Mouse (Mus musculus): ENCODE results near the gene Akap13.

Gene Akap13

GRCm38 (mm10) chr7:75455223-75456151 is at the start of gene Akap13:
Gene Akap13, plus strand, starts transcription at chr7:75455534.
- DNase-seq (ENCODE audit: low read depth, low spot score), result peak; percentile 95

- no peak for DNase-seq (ENCODE audit: low read depth, low spot score)
Observed at GRCm38 (mm10) chr7:75410641-75411040, 44.7 kb upstream of the Akap13 start.

DNA sequence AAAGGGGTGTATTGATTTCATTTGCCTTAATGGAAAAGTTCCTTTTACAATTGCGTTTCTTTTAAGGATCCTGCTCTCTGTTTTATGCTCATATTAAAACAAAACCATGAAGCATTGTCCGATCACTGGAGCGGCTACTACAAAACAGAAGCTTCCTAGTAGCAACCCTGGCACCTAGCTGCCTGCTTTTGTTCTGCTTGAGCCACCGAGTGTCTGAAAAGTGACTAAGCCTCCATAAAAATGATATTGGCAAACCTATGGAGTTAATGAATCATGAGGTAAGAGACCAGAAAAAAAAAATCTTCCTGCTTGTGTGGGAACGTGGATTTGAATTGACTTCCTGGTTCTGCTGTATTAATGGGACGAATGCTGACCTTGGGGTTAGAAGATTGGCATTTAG is 44.1 kb upstream of the Akap13 start:
- no peak for DNase-seq (ENCODE audit: low read depth, low spot score)

GRCm38 (mm10) chr7:75412011-75412510 is 43.3 kb upstream of the Akap13 start:
- DNase-seq (ENCODE audit: low read depth, low spot score), result no peak

DNA sequence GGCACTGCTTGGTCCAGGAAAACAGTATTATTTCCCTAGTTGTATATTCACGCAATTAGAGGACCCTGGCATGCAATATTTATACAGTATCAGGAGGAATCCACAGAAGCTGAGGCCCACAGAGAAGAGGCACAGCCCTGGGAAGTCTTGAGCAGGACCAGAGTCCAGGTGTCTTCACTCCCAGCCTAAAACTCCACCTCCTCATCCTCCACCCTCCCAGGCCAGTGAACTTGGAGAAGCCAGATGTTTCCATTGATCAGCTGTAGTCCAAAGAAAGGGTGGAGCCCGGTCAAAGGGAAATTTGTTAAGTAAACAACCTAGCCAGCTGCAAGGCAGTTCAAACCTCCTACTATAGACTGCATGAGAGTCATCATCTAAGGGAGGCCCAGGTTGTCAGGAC is 42.8 kb upstream of the Akap13 start:
- DNase-seq (ENCODE audit: low read depth, low spot score), result no peak

- DNase-seq (ENCODE audit: low read depth, low spot score), result no peak
Observed at GRCm38 (mm10) chr7:75413903-75414302, 41.4 kb upstream of the Akap13 start.

DNA sequence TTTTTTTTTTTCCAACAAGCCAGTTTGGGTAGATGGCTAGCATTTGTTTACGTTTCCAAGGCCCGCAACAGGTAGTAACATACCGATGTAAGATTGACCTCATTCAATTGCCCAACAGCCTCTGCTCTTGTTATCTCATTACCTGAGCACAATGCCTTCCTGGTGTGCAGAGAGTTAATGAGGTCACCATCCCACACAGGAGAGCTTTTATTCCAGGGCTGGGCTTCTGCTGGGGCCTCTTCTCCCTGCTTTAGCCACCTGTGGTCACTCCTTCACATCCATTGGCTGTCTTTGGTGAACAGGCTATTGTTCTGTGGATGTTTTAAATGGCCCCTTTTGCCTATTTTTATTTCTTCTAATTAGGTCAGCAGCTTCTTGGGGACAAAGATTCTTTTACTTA is 41.0 kb upstream of the Akap13 start:
- no peak for DNase-seq (ENCODE audit: low read depth, low spot score)

- DNase-seq (ENCODE audit: low read depth, low spot score), result no peak
Observed at GRCm38 (mm10) chr7:75415166-75415881, 40.0 kb upstream of the Akap13 start.

DNA sequence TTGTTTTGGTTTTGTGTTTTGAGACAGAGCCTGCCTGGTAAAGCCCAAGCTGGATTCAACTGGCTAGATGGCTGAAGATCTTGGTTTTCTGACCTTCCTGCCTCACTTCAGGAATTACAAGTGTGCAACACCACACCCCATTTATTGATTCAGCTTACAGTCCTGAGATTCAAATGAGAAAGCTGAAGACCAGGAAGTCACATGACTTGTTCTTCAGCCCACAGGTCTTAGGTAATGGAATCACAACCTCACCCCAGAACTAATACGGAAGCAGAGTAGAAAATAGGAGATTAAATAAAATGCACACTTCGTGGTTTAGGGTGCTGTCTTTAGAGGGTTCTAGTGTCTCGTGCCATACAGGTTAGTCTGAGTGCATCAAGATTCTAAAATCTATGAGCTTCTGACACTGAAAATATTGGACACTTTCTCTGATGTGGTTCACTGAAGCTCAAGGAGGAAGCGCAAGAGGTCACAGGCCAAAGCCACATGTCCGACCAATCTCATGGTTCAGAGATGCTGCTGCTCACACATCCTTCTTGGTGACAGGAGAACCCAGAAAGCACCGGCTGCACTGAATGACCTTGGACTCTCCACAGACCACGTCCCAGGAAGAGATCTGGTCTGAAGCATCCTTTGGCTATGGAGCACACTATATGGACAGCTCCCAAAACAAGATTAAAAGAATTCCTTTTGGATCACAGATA is 39.3 kb upstream of the Akap13 start:
- no peak for DNase-seq (ENCODE audit: low read depth, low spot score)

DNA sequence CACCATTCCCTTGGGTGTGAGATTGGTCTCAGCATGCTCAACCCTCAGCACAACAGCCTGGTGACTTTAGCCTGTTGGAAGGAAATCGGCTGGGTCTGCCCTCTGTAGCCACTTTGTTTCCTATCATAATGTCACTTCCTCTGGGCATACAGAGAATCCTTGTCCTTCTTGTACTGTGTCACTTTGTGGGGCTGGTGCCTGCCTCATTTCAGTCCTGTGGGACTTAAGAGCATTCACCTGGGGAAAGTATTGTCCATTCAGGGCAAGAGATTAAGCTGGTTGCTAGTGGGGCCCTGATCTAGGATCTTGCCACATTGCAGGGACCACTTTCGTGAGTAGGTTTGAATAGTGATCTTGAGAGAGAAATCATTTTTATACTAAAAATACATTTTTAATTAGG is 34.4 kb upstream of the Akap13 start:
- no peak for DNase-seq (ENCODE audit: low read depth, low spot score)

DNA sequence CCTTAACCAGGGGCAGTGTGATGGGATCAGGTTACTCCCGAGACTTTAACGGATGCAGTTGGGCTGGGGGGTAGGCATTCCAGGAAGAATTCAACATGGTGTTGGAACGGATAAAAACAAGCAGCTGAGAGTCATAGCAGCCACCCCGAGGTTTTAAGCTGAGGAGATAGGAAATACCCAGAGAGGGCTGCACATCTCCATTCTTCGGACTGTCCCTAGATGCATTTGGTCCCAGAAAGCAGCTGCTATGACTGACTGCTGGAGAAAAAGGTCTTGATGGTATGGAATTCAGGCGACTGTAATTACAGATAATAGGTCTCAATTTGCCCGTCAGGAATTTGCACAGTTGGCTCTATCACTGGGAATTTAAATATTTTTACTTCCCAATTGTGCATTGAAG is 31.2 kb upstream of the Akap13 start:
- no peak for DNase-seq (ENCODE audit: low read depth, low spot score)

GRCm38 (mm10) chr7:75427322-75427721 is 28.0 kb upstream of the Akap13 start:
- no peak for DNase-seq (ENCODE audit: low read depth, low spot score)

DNA sequence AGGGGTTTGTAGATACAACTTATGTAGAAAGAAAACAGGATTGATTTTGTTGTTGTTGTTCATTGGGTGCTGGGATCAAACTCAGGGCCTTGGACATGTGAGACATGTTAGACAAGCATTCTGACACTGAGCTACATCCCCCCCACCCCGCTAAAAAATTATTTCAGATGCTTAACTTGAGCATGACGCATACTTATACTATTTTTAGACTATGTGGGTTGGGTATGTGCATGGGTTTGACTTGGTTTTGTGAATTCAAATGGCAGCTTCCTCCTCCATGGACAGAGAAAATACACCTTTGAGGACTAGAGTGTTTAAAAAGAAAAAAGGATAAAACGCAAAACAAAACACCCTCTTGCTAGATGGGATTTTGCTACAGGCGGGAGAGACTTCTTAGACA is 26.4 kb upstream of the Akap13 start:
- no peak for DNase-seq (ENCODE audit: low read depth, low spot score)

GRCm38 (mm10) chr7:75430550-75430949 is 24.8 kb upstream of the Akap13 start:
- no peak for DNase-seq (ENCODE audit: low read depth, low spot score)

DNA sequence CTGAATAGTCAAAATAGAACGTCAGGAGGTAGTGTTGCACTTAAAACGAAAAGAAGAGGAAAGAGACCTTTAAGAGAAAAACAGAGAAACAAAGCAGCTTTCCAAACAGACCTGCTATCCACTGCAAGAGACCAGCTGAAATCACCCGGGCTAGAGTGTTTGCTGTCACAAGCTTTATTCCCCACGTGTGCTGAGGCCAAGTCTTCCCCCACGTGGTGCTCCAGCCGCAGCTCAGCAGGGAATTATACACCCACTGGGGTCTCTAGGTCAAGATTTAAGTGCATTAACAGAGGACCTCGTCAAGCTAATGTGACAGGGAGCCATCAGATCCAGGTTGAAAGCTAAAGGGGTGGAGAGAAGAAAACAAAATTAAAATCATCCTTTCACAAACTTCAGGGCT is 24.3 kb upstream of the Akap13 start:
- no peak for DNase-seq (ENCODE audit: low read depth, low spot score)

DNA sequence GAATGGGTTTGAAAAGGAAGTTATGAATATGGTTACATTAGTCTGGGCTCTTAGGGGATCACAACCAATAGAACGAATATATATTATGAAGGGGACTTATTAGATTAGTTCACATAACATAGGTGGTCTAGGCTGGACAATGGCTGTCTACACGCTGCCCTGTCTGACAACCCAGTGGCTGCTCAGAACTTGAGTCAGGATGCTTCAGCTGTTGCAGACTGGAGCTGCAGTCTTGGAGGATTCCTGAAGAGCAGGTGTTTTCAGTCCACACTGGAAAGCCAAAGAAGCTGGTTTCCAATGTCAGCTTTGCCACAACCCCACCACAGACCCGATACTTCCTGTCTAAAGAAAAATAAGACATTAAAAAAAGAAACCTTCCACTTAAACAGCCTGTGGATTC is 23.3 kb upstream of the Akap13 start:
- no peak for DNase-seq (ENCODE audit: low read depth, low spot score)

GRCm38 (mm10) chr7:75436413-75437174 is 18.7 kb upstream of the Akap13 start:
- DNase-seq (ENCODE audit: low read depth, low spot score), result no peak

- no peak for DNase-seq (ENCODE audit: low read depth, low spot score)
Observed at GRCm38 (mm10) chr7:75439570-75439969, 15.8 kb upstream of the Akap13 start.

DNA sequence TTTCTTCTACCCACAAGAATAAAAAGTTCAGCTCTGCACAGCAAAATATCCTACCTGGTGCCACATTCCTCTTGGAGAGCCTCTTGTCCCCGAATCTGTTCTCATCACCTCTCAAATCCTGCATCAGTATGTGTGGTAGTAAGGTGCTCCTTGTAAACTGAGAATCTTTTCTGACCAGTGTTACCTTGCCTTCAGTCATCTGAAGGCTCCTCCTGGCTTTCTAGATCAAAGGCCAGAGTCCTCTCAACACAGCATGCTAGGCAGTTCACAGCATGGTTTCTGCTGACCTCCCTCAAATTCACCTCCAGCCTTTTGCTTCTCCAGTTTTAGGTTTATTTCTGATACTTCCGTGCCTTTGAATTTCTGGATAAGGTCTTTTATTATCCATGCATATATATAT is 15.1 kb upstream of the Akap13 start:
- DNase-seq (ENCODE audit: low read depth, low spot score), result no peak

GRCm38 (mm10) chr7:75441947-75442346 is 13.4 kb upstream of the Akap13 start:
- DNase-seq (ENCODE audit: low read depth, low spot score), result no peak

- DNase-seq (ENCODE audit: low read depth, low spot score), result no peak
Observed at GRCm38 (mm10) chr7:75456152-75456888, 986 bp downstream of the Akap13 start.

All from telencephalon, adult 2 months (tissue).